Comparison of ENCODE assay signal across 8 mouse cellular contexts in genomic region chr6:145747671-145748640, GRCm38 (mm10). TPM values are rescaled to one million over a fixed set of nuclear protein-coding genes. Genes with fewer than 3 reads are reported as not detected.
DNase-seq lines count a peak whose midpoint lies in the region; ATAC-seq and TF ChIP-seq lines count a peak whose summit lies in the region.

No protein-coding gene starts in this region.

- WGBS in cerebellum, adult 2 months = 12% methylated on average over 16 of the region's 16 CpGs
- WGBS in forebrain, embryonic 13.5 days = 16% methylated on average over 16 of the region's 16 CpGs
- WGBS in neural tube, embryonic 13.5 days = 14% methylated on average over 16 of the region's 16 CpGs

- peak overlapping the region; percentile 87 for H3K4me2 ChIP-seq in forebrain, embryonic 13.5 days
- peak overlapping the region; percentile 80 for H3K4me2 ChIP-seq in neural tube, embryonic 13.5 days

- DNase-seq in cerebellum, adult 2 months = peak; percentile 42
- DNase-seq in cerebellum, adult 11 months = no peak
- DNase-seq in kidney, postnatal 4 days = peak; percentile 22 to 31
- DNase-seq in c-Kit-positive CD71-positive TER-119-positive erythroid progenitor cells, embryonic 14.5 days (ENCODE audit: low spot score) = no peak
- DNase-seq in layer of hippocampus, postnatal 10 days (ENCODE audit: low spot score in 2 of 2) = no peak

- TF ChIP-seq POLR2A in cerebellum, adult 2 months (IDR thresholded peaks at IDR 0.05; ENCODE audit: borderline replicate concordance, insufficient read depth, low read length) = no peak

- no peaks in the 10 kb centered on the region for H3K36me3 ChIP-seq in E14TG2a.4 (ENCODE audit: insufficient read depth, low read length)
- H3K36me3 ChIP-seq in forebrain, embryonic 13.5 days (ENCODE audit: poor library complexity, severe bottlenecking) = no peaks in the 10 kb centered on the region
- H3K36me3 ChIP-seq in neural tube, embryonic 13.5 days = no peaks in the 10 kb centered on the region

- no peak for ATAC-seq in forebrain, embryonic 13.5 days
- no peak for ATAC-seq in neural tube, embryonic 13.5 days (ENCODE audit: low read depth)

- no peak overlapping the region for H3K27ac ChIP-seq in cerebellum, adult 2 months (ENCODE audit: insufficient read depth, low read length)
- no peak overlapping the region for H3K27ac ChIP-seq in forebrain, embryonic 13.5 days
- no peak overlapping the region for H3K27ac ChIP-seq in neural tube, embryonic 13.5 days (replicated peaks)

- no peaks in the 10 kb centered on the region for H3K27me3 ChIP-seq in cerebellum, adult 2 months (ENCODE audit: control insufficient read depth, insufficient read depth, low read length)
- H3K27me3 ChIP-seq in E14TG2a.4 (ENCODE audit: insufficient read depth, low read length) = peaks cover 34% of the 10 kb centered on the region
- peaks cover 9% of the 10 kb centered on the region for H3K27me3 ChIP-seq in forebrain, embryonic 13.5 days
- H3K27me3 ChIP-seq in neural tube, embryonic 13.5 days = 0 out of 2 replicates have a peak, but pooled peaks cover 4% of the 10 kb centered on the region

- no peak; the same call in 1 of the 2 replicates for TF ChIP-seq CTCF in cerebellum, adult 2 months (IDR thresholded peaks at IDR 0.05; ENCODE audit: borderline replicate concordance, insufficient read depth, low read depth, low read length)
- TF ChIP-seq CTCF in E14TG2a.4 (conservative IDR thresholded peaks at IDR 0.05; ENCODE audit: low read length) = no peak

- H3K9me3 ChIP-seq in E14TG2a.4 (ENCODE audit: low read length) = no peaks in the 10 kb centered on the region
- no peaks in the 10 kb centered on the region for H3K9me3 ChIP-seq in forebrain, embryonic 13.5 days (replicated peaks)
- no peaks in the 10 kb centered on the region for H3K9me3 ChIP-seq in neural tube, embryonic 13.5 days

- peak overlapping the region; percentile 78 for H3K4me3 ChIP-seq in cerebellum, adult 2 months (replicated peaks; ENCODE audit: insufficient read depth, low read depth, low read length)
- H3K4me3 ChIP-seq in E14TG2a.4 (replicated peaks; ENCODE audit: low read length) = peak overlapping the region; percentile 88; the same call in 1 of the 2 replicates
- peak overlapping the region; percentile 66 for H3K4me3 ChIP-seq in forebrain, embryonic 13.5 days
- peak overlapping the region; percentile 51 for H3K4me3 ChIP-seq in neural tube, embryonic 13.5 days

- H3K4me1 ChIP-seq in cerebellum, adult 2 months (ENCODE audit: control insufficient read depth, insufficient read depth, low read length) = peaks cover 3% of the 10 kb centered on the region; the same call in 1 of the 2 replicates
- peaks cover 15% of the 10 kb centered on the region; the same call in 1 of the 2 replicates for H3K4me1 ChIP-seq in E14TG2a.4 (replicated peaks; ENCODE audit: low read depth, low read length)
- peaks cover 15% of the 10 kb centered on the region for H3K4me1 ChIP-seq in forebrain, embryonic 13.5 days
- peaks cover 16% of the 10 kb centered on the region for H3K4me1 ChIP-seq in neural tube, embryonic 13.5 days (replicated peaks)

- peak overlapping the region; percentile 84 for H3K9ac ChIP-seq in forebrain, embryonic 13.5 days
- peak overlapping the region; percentile 72 for H3K9ac ChIP-seq in neural tube, embryonic 13.5 days

RNA-seq across cellular contexts. Expression of gene Rassf8, which starts 1.4 kb away (rescaled TPM):
- 31.2 and 38.1 TPM in 2 replicates for polyA plus RNA-seq in cerebellum, adult 2 months (2012; rRNA removed)
- 2.8 and 2.9 TPM in 2 replicates for polyA plus RNA-seq in forebrain, embryonic 13.5 days (2015; fragmentation: Nextera tagmentation; extraction: Ambion mirVana)
- polyA plus RNA-seq in neural tube, embryonic 13.5 days (2015; fragmentation: Nextera tagmentation; extraction: Ambion mirVana) = 4.8 and 5.8 TPM in 2 replicates
- 10 to 100 TPM; 13.5 to 14.1 TPM for total RNA-seq in layer of hippocampus, postnatal 10 days (2021)

Comparison
In these comparisons a context has a peak if more than half of its experiments do, and no peak if none do; other contexts are left out.
1. DNase-seq: peak in cerebellum, adult 2 months (2 of 2) and kidney, postnatal 4 days (2 of 2); none in cerebellum, adult 11 months (single experiment), c-Kit-positive CD71-positive TER-119-positive erythroid progenitor cells, embryonic 14.5 days (single experiment) and layer of hippocampus, postnatal 10 days (0 of 2).
2. Peak in every context shown above with its lines, with median percentiles within 50 percentile points of each other: H3K4me3 ChIP-seq.